Mouse (Mus musculus): ENCODE results near the gene Mef2a.

- TF ChIP-seq ETS1 (IDR thresholded peaks at IDR 0.05; ENCODE audit: low read depth, low read length) (no peak), ELF1 (IDR thresholded peaks at IDR 0.05; ENCODE audit: low read depth, low read length) (no peak), MAX (IDR thresholded peaks at IDR 0.05; ENCODE audit: low read length) (no peak), SIN3A (IDR thresholded peaks at IDR 0.05; ENCODE audit: low read length) (no peak), TCF12 (IDR thresholded peaks at IDR 0.05; ENCODE audit: low read depth, low read length) (no peak)
Measured at GRCm38 (mm10) chr7:67232504-67232903, 140.2 kb downstream of the Mef2a start.

Measured in MEL (cell line).